Mouse (Mus musculus) erythroblast, embryonic 14.5 days (primary cell): ENCODE measurements around the gene Cnot2.

Experiments used
- GATA1 ChIP-seq: IDR thresholded peaks from 2 replicates; pipeline ENCODE4 v1.6.1; 2012; ENCODE audit warnings: low read length, inconsistent platforms, mixed read lengths
- TAL1 ChIP-seq: IDR thresholded peaks from 3 replicates; pipeline ENCODE4 v1.6.1; 2012; ENCODE audit warnings: low read length, inconsistent platforms, mixed read lengths

GRCm38 (mm10) chr10:116515590-116515989, 65.7 kb downstream of the Cnot2 start:
- TF ChIP-seq GATA1 (no peak), TAL1 (no peak)
